Comparison of ENCODE assay signal across 10 mouse cellular contexts in genomic region chr2:180569028-180569643, GRCm38 (mm10). TPM values are rescaled to one million over a fixed set of nuclear protein-coding genes. Genes with fewer than 3 reads are reported as not detected.
DNase-seq lines count a peak whose midpoint lies in the region; ATAC-seq and TF ChIP-seq lines count a peak whose summit lies in the region.
"Had no signal": no experiment of that assay in that cellular context is flagged by ENCODE, and none has a peak within 500 bp of the region (broad histone marks: within the 10 kb centered on the region; RNA-seq: fewer than 3 reads in every experiment).

No protein-coding gene starts in this region.

- H3K4me3 ChIP-seq in lung, embryonic 14.5 days (ENCODE audit: low read depth, low read length), result no peak overlapping the region
- H3K4me3 ChIP-seq: liver, embryonic 15.5 days; stomach, embryonic 15.5 days had no signal

- DNase-seq in cerebellum, adult 9-11 months, result peak; percentile 23
- DNase-seq in ovary, postnatal 36 days (ENCODE audit: low spot score), result peak; percentile 49
- no peak for DNase-seq in ovary, postnatal 10 days (ENCODE audit: low spot score)
- peak; percentile 32 for DNase-seq in heart, postnatal 25 days (ENCODE audit: low spot score)
- DNase-seq in lung, embryonic 14.5 days, result peak; percentile 86

- peaks cover 8% of the 10 kb centered on the region for H3K4me1 ChIP-seq in lung, embryonic 14.5 days (ENCODE audit: insufficient read depth)
- H3K4me1 ChIP-seq: liver, embryonic 15.5 days had no signal

- ATAC-seq in cerebellum, adult (ENCODE audit: insufficient number of reproducible peaks, low FRiP score, low TSS enrichment), result no peak
- peak; percentile 81 for ATAC-seq in lung, embryonic 14.5 days (ENCODE audit: insufficient read depth)
- no peak for ATAC-seq in CD4-positive, CD25-positive, alpha-beta regulatory T cell, adult 4 months
- no peak for ATAC-seq in erythroblast, adult 5-6 weeks (replicated peaks; ENCODE audit: low FRiP score, poor library complexity, severe bottlenecking)

- H3K9me3 ChIP-seq in lung, embryonic 14.5 days (ENCODE audit: low read depth, low read length), result no peaks in the 10 kb centered on the region
- H3K9me3 ChIP-seq: liver, embryonic 15.5 days; stomach, embryonic 15.5 days had no signal

- H3K4me2 ChIP-seq in lung, embryonic 14.5 days, result no peak overlapping the region
- H3K4me2 ChIP-seq: liver, embryonic 15.5 days; stomach, embryonic 15.5 days had no signal

- intact Hi-C loops in heart, postnatal 25 days (cut with DNase I), result loop anchor here (2.0 kb wide), 1 partner anchor 210 kb away; no protein-coding TSS in a partner anchor

- no peak for TF ChIP-seq CTCF in lung, embryonic 14.5 days (IDR thresholded peaks at IDR 0.05; ENCODE audit: low read depth)

- H3K27ac ChIP-seq in lung, embryonic 14.5 days (ENCODE audit: low read depth), result peak overlapping the region; percentile 52
- H3K27ac ChIP-seq: liver, embryonic 15.5 days; stomach, embryonic 15.5 days had no signal

- H3K36me3 ChIP-seq in lung, embryonic 14.5 days (ENCODE audit: insufficient read depth), result no peaks in the 10 kb centered on the region
- H3K36me3 ChIP-seq: liver, embryonic 15.5 days; stomach, embryonic 15.5 days had no signal

- no peaks in the 10 kb centered on the region for H3K27me3 ChIP-seq in lung, embryonic 14.5 days (ENCODE audit: insufficient read depth, low read length)
- H3K27me3 ChIP-seq: liver, embryonic 15.5 days had no signal

- 10% methylated on average over 3 of the region's 3 CpGs for whole genome bisulfite sequencing in lung, embryonic 14.5 days

- H3K9ac ChIP-seq in lung, embryonic 14.5 days, result no peak overlapping the region
- H3K9ac ChIP-seq: liver, embryonic 15.5 days; stomach, embryonic 15.5 days had no signal

RNA-seq across cellular contexts. Expression of gene Mrgbp, which starts 12.0 kb away (rescaled TPM):
- total RNA-seq in heart, postnatal 25 days (2021), result 10 to 100 TPM; 14.4 to 14.6 TPM
- polyA plus RNA-seq in lung, embryonic 14.5 days (2014; fragmentation: Nextera tagmentation; extraction: Ambion mirVana), result 34.7 and 39.0 TPM in 2 replicates
- 10 to 100 TPM; 22.7 to 23.5 TPM for polyA plus RNA-seq in CD4-positive, CD25-positive, alpha-beta regulatory T cell, adult 4 months (2017; shearing (Covaris generic))
- 10.0 and 10.4 TPM in 2 replicates for total RNA-seq in erythroblast, adult 5-6 weeks (2015; ENCODE audit: low replicate concordance)
- 7.1 and 17.3 TPM in 2 replicates for total RNA-seq in erythroblast, adult 5-6 weeks (2017; ENCODE audit: low replicate concordance)

RNA-seq across cellular contexts. Expression of gene Ogfr, which starts 19.9 kb away (rescaled TPM):
- 10 to 100 TPM; 33.0 to 34.3 TPM for total RNA-seq in heart, postnatal 25 days (2021)
- polyA plus RNA-seq in lung, embryonic 14.5 days (2014; fragmentation: Nextera tagmentation; extraction: Ambion mirVana), result 71.6 and 79.2 TPM in 2 replicates
- 10 to 100 TPM; 11.0 to 13.1 TPM for polyA plus RNA-seq in CD4-positive, CD25-positive, alpha-beta regulatory T cell, adult 4 months (2017; shearing (Covaris generic))
- total RNA-seq in erythroblast, adult 5-6 weeks (2015; ENCODE audit: low replicate concordance), result 11.5 and 18.8 TPM in 2 replicates
- 22.2 and 27.9 TPM in 2 replicates for total RNA-seq in erythroblast, adult 5-6 weeks (2017; ENCODE audit: low replicate concordance)

RNA-seq across cellular contexts. Expression of gene Col9a3, which starts 28.5 kb away (rescaled TPM):
- total RNA-seq in heart, postnatal 25 days (2021), result under 1 TPM; 0.14 to 0.62 TPM
- polyA plus RNA-seq in lung, embryonic 14.5 days (2014; fragmentation: Nextera tagmentation; extraction: Ambion mirVana), result 24.2 and 29.0 TPM in 2 replicates
- polyA plus RNA-seq in CD4-positive, CD25-positive, alpha-beta regulatory T cell, adult 4 months (2017; shearing (Covaris generic)), result 1 to 10 TPM in 1 of 2 experiments, under 1 TPM in 1; 0.40 to 2.3 TPM
- not detected in 2 replicates for total RNA-seq in erythroblast, adult 5-6 weeks (2015; ENCODE audit: low replicate concordance)
- total RNA-seq in erythroblast, adult 5-6 weeks (2017; ENCODE audit: low replicate concordance), result 0.94 and 2.2 TPM in 2 replicates
